Mouse (Mus musculus): ENCODE data around the gene Slx4ip.

The Slx4ip gene

GRCm38 (mm10) chr2:137099211-137099734, 208.3 kb downstream of the Slx4ip start:
- no peak for DNase-seq (ENCODE audit: extremely low read depth, low read depth, low spot score)

GRCm38 (mm10) chr2:137101074-137101473, 210.1 kb downstream of the Slx4ip start:
- no peak for DNase-seq (ENCODE audit: extremely low read depth, low read depth, low spot score)

GRCm38 (mm10) chr2:137107203-137107602, 216.2 kb downstream of the Slx4ip start:
- DNase-seq (ENCODE audit: extremely low read depth, low read depth, low spot score), result no peak

- DNase-seq (ENCODE audit: extremely low read depth, low read depth, low spot score), result no peak
These were observed 216.9 kb downstream of the Slx4ip start for GRCm38 (mm10) chr2:137107946-137108345.

GRCm38 (mm10) chr2:137109321-137110213, 218.5 kb downstream of the Slx4ip start:
- DNase-seq (ENCODE audit: extremely low read depth, low read depth, low spot score), result no peak

- DNase-seq (ENCODE audit: extremely low read depth, low read depth, low spot score), result no peak
These were observed 219.3 kb downstream of the Slx4ip start for GRCm38 (mm10) chr2:137110214-137110898.

GRCm38 (mm10) chr2:137113288-137114061, 222.5 kb downstream of the Slx4ip start:
- DNase-seq (ENCODE audit: extremely low read depth, low read depth, low spot score), result no peak

GRCm38 (mm10) chr2:137114248-137115096, 223.5 kb downstream of the Slx4ip start:
- DNase-seq (ENCODE audit: extremely low read depth, low read depth, low spot score), result no peak

- DNase-seq (ENCODE audit: extremely low read depth, low read depth, low spot score), result no peak
These were observed 224.4 kb downstream of the Slx4ip start for GRCm38 (mm10) chr2:137115241-137116024.

GRCm38 (mm10) chr2:137116025-137116674, 225.1 kb downstream of the Slx4ip start, which contains the start of gene Jag1:
Gene Jag1 (minus strand): TSS chr2:137116644.
- no peak for DNase-seq (ENCODE audit: extremely low read depth, low read depth, low spot score)

GRCm38 (mm10) chr2:137116675-137117320, 225.8 kb downstream of the Slx4ip start:
- DNase-seq (ENCODE audit: extremely low read depth, low read depth, low spot score), result no peak

GRCm38 (mm10) chr2:137117321-137117690, 226.3 kb downstream of the Slx4ip start:
- DNase-seq (ENCODE audit: extremely low read depth, low read depth, low spot score), result no peak

All from fat pad, adult 2 months (tissue).